Mouse (Mus musculus): Measurements from ENCODE around the gene Gja5.

GRCm38 (mm10) chr3:96905592-96905991, 1.1 kb downstream of the Gja5 start:
- TF ChIP-seq CTCF (conservative IDR thresholded peaks at IDR 0.05; ENCODE audit: low read length), result no peak
- no peak for TF ChIP-seq POU5F1 (IDR thresholded peaks at IDR 0.05; ENCODE audit: borderline replicate concordance, low read length)
